Mouse (Mus musculus) forebrain, embryonic 12.5 days (tissue): ENCODE results near the gene Higd2a. TPM values are rescaled to one million over a fixed set of nuclear protein-coding genes. Genes with fewer than 3 reads are reported as not detected.
"Not testable (repeated sequence)": the region's sequence is repeated elsewhere in the genome, so short reads cannot be mapped to it uniquely, and the experiment has no call there.

Experiments used
- ATAC-seq: fragments of 200-750 bp; cut with Nextera tagmentation; 2 replicates; pipeline ENCODE4 v1.8.0; 2017; ENCODE audit warnings: moderate TSS enrichment; ENCODE audit not compliant: low FRiP score
- H3K27ac ChIP-seq: fragments of 300-500 bp; sonication (generic); 2 replicates; pipeline ENCODE4 v1.5.1; 2016; ENCODE audit warnings: mild to moderate bottlenecking
- H3K27me3 ChIP-seq: fragments of 300-500 bp; sonication (generic); 2 replicates; pipeline ENCODE4 v1.6.1; 2016; ENCODE audit warnings: mild to moderate bottlenecking
- H3K36me3 ChIP-seq: fragments of 300-500 bp; sonication (generic); replicated peaks from 2 replicates; pipeline ENCODE4 v1.6.1; 2016; ENCODE audit warnings: mild to moderate bottlenecking
- H3K4me1 ChIP-seq: fragments of 300-500 bp; sonication (generic); 2 replicates; pipeline ENCODE4 v1.6.1; 2016
- H3K4me2 ChIP-seq: fragments of 300-500 bp; sonication (generic); 2 replicates; pipeline ENCODE4 v1.6.1; 2016; ENCODE audit warnings: mild to moderate bottlenecking, moderate library complexity
- H3K4me3 ChIP-seq: fragments of 300-500 bp; sonication (generic); replicated peaks from 2 replicates; pipeline ENCODE4 v1.5.1; 2016; ENCODE audit warnings: mild to moderate bottlenecking
- H3K9ac ChIP-seq: fragments of 300-500 bp; sonication (generic); 2 replicates; pipeline ENCODE4 v1.6.1; 2016; ENCODE audit warnings: mild to moderate bottlenecking
- H3K9me3 ChIP-seq: fragments of 300-500 bp; sonication (generic); 2 replicates; pipeline ENCODE4 v1.6.1; 2016
- WGBS: fragments of 180-500 bp; shearing (Covaris S2); methylation state at CpG from one replicate; pipeline ENCODE4 v1.1.7; 2016; 5-methylcytosine and 5-hydroxymethylcytosine counted together
- polyA plus RNA-seq: library from polyadenylated mRNA; unstranded; fragments of >200 nt; fragmentation: Nextera tagmentation; extraction: Ambion mirVana; gene quantifications from 2 replicates; pipeline ENCODE4 v1.2.1, GENCODE M21; 2016

The Higd2a gene
- polyA plus RNA-seq, 1 experiment from 2014 or later = 167 TPM

GRCm38 (mm10) chr13:54608666-54609065 is 18.7 kb downstream of the Higd2a start:
- 8% methylated on average over 8 of the region's 8 CpGs for WGBS
- Histone ChIP-seq H3K27me3 (peaks cover 64% of the 10 kb centered on the region), H3K4me3 (no peak overlapping the region), H3K4me2 (peak overlapping the region; percentile 21; the same call in 1 of the 2 replicates), H3K9me3 (no peaks in the 10 kb centered on the region), H3K4me1 (peaks cover 29% of the 10 kb centered on the region), H3K27ac (no peak overlapping the region), H3K9ac (no peak overlapping the region), H3K36me3 (no peaks in the 10 kb centered on the region)
- ATAC-seq = no peak

- Histone ChIP-seq H3K27me3 (peaks cover 64% of the 10 kb centered on the region), H3K9ac (no peak overlapping the region), H3K4me3 (no peak overlapping the region), H3K36me3 (no peaks in the 10 kb centered on the region), H3K27ac (no peak overlapping the region), H3K9me3 (no peaks in the 10 kb centered on the region), H3K4me2 (no peak overlapping the region), H3K4me1 (peaks cover 24% of the 10 kb centered on the region)
- WGBS = 14% methylated on average over 1 of the region's 1 CpGs
- ATAC-seq = no peak
These were observed 19.3 kb downstream of the Higd2a start for GRCm38 (mm10) chr13:54609301-54609700.

- Histone ChIP-seq H3K4me1 (peaks cover 22% of the 10 kb centered on the region), H3K4me2 (peak overlapping the region; percentile 87), H3K27me3 (peaks cover 57% of the 10 kb centered on the region), H3K4me3 (peak overlapping the region; percentile 63), H3K9me3 (no peaks in the 10 kb centered on the region), H3K36me3 (no peaks in the 10 kb centered on the region), H3K27ac (peak overlapping the region; percentile 53; the same call in 1 of the 2 replicates), H3K9ac (peak overlapping the region; percentile 64)
- whole genome bisulfite sequencing = 7% methylated on average over 13 of the region's 13 CpGs
- ATAC-seq = peak; percentile 45; the same call in 1 of the 2 replicates
These were observed 20.6 kb downstream of the Higd2a start for GRCm38 (mm10) chr13:54610613-54610971.

- Histone ChIP-seq H3K9me3 (no peaks in the 10 kb centered on the region), H3K4me2 (peak within 1 kb of the TSS; percentile 87), H3K9ac (peak within 1 kb of the TSS; percentile 64), H3K4me1 (peaks cover 22% of the 10 kb centered on the region), H3K4me3 (peak within 1 kb of the TSS; percentile 63), H3K36me3 (no peaks in the 10 kb centered on the region), H3K27me3 (peaks cover 52% of the 10 kb centered on the region), H3K27ac (peak within 1 kb of the TSS; percentile 53; the same call in 1 of the 2 replicates)
- WGBS = under 1% methylated on average over 62 of the region's 66 CpGs
- peak; percentile 79 for ATAC-seq
These were observed 21.2 kb downstream of the Higd2a start, which contains the start of gene Cltb for GRCm38 (mm10) chr13:54610972-54611754. Gene Cltb, minus strand, starts transcription at chr13:54611344.

GRCm38 (mm10) chr13:54613141-54613540 is 23.1 kb downstream of the Higd2a start:
- WGBS = 80% methylated on average over 8 of the region's 8 CpGs
- H3K27ac ChIP-seq, ATAC-seq: not testable (repeated sequence)

GRCm38 (mm10) chr13:54616307-54616706 is 26.3 kb downstream of the Higd2a start:
- WGBS = 85% methylated on average over 8 of the region's 8 CpGs
- H3K27me3 ChIP-seq = peaks cover 17% of the 10 kb centered on the region; the same call in 1 of the 2 replicates
- H3K36me3 ChIP-seq = no peaks in the 10 kb centered on the region
- no peak overlapping the region for H3K4me2 ChIP-seq
- no peak overlapping the region for H3K9ac ChIP-seq
- H3K27ac ChIP-seq = no peak overlapping the region
- H3K9me3 ChIP-seq = no peaks in the 10 kb centered on the region
- no peak overlapping the region for H3K4me3 ChIP-seq
- H3K4me1 ChIP-seq = peaks cover 7% of the 10 kb centered on the region
- no peak for ATAC-seq

More at GRCm38 (mm10) chr13:54613141-54613540, 23.1 kb downstream of the Higd2a start:
- H3K4me2 ChIP-seq, H3K9me3 ChIP-seq, H3K4me3 ChIP-seq, H3K9ac ChIP-seq, H3K36me3 ChIP-seq: not testable (repeated sequence)
- peaks cover 22% of the 10 kb centered on the region for H3K4me1 ChIP-seq
- H3K27me3 ChIP-seq = peaks cover 35% of the 10 kb centered on the region

GRCm38 (mm10) chr13:54616998-54617397 is 27.0 kb downstream of the Higd2a start:
- Histone ChIP-seq H3K4me1 (0 out of 2 replicates have a peak, but pooled peaks cover 4% of the 10 kb centered on the region), H3K27me3 (peaks cover 14% of the 10 kb centered on the region; the same call in 1 of the 2 replicates), H3K9me3 (no peaks in the 10 kb centered on the region), H3K4me2 (no peak overlapping the region), H3K27ac (no peak overlapping the region), H3K4me3 (no peak overlapping the region), H3K9ac (no peak overlapping the region), H3K36me3 (no peaks in the 10 kb centered on the region)
- no peak for ATAC-seq
- WGBS = 76% methylated on average over 6 of the region's 6 CpGs

GRCm38 (mm10) chr13:54621155-54621932 is 31.3 kb downstream of the Higd2a start, which contains the start of gene Faf2:
Gene Faf2, plus strand, starts transcription at chr13:54621784.
- WGBS = 12% methylated on average over 42 of the region's 44 CpGs
- Histone ChIP-seq H3K27me3 (peaks cover 14% of the 10 kb centered on the region; the same call in 1 of the 2 replicates), H3K4me1 (peaks cover 22% of the 10 kb centered on the region), H3K9me3 (no peaks in the 10 kb centered on the region), H3K4me2 (peak within 1 kb of the TSS; percentile 95), H3K36me3 (no peaks in the 10 kb centered on the region), H3K9ac (peak within 1 kb of the TSS; percentile 89), H3K4me3 (peak within 1 kb of the TSS; percentile 84), H3K27ac (peak within 1 kb of the TSS; percentile 57)
- ATAC-seq = peak; percentile 96

GRCm38 (mm10) chr13:54621960-54622521 is 32.0 kb downstream of the Higd2a start:
- ATAC-seq = peak; percentile 65
- Histone ChIP-seq H3K27me3 (peaks cover 14% of the 10 kb centered on the region; the same call in 1 of the 2 replicates), H3K9ac (peak overlapping the region; percentile 89), H3K36me3 (no peaks in the 10 kb centered on the region), H3K4me2 (peak overlapping the region; percentile 95), H3K4me1 (peaks cover 22% of the 10 kb centered on the region), H3K9me3 (no peaks in the 10 kb centered on the region), H3K27ac (peak overlapping the region; percentile 57), H3K4me3 (peak overlapping the region; percentile 84)
- WGBS = 2% methylated on average over 27 of the region's 27 CpGs

GRCm38 (mm10) chr13:54629128-54629527 is 39.1 kb downstream of the Higd2a start:
- Histone ChIP-seq H3K9me3 (no peaks in the 10 kb centered on the region), H3K27me3 (no peaks in the 10 kb centered on the region), H3K27ac (no peak overlapping the region), H3K4me1 (0 out of 2 replicates have a peak, but pooled peaks cover 5% of the 10 kb centered on the region), H3K9ac (no peak overlapping the region), H3K36me3 (peaks cover 19% of the 10 kb centered on the region), H3K4me3 (no peak overlapping the region), H3K4me2 (no peak overlapping the region)
- ATAC-seq = no peak
- 94% methylated on average over 4 of the region's 4 CpGs for WGBS

- WGBS = 73% methylated on average over 3 of the region's 3 CpGs
- Histone ChIP-seq H3K9me3 (no peaks in the 10 kb centered on the region), H3K27me3 (no peaks in the 10 kb centered on the region), H3K4me1 (no peaks in the 10 kb centered on the region), H3K4me3 (no peak overlapping the region), H3K27ac (no peak overlapping the region), H3K9ac (no peak overlapping the region), H3K4me2 (no peak overlapping the region), H3K36me3 (peaks cover 23% of the 10 kb centered on the region)
- ATAC-seq = no peak
These were observed 42.8 kb downstream of the Higd2a start for GRCm38 (mm10) chr13:54632731-54633277.
